Mouse (Mus musculus) ES-Bruce4 (cell line): ENCODE results near the gene Dvl3.

ENCODE experiments used
- CTCF ChIP-seq: IDR thresholded peaks from one replicate; pipeline ENCODE4 v1.8.1; 2011; ENCODE audit warnings: low read depth, low read length
- POLR2A ChIP-seq: IDR thresholded peaks from one replicate; pipeline ENCODE4 v1.8.1; 2011; ENCODE audit warnings: low read length; ENCODE audit not compliant: insufficient read depth

GRCm38 (mm10) chr16:20475335-20475734, 41.4 kb upstream of the Dvl3 start:
- TF ChIP-seq CTCF (no peak), POLR2A (no peak)
